Mouse (Mus musculus) G1E (cell line): Measurements from ENCODE around the gene Naa80.

Experiments
- CTCF ChIP-seq: IDR thresholded peaks from 2 replicates; pipeline ENCODE4 v1.5.1; 2012; ENCODE audit warnings: low read depth, low read length, inconsistent platforms, mixed read lengths
- GATA1 ChIP-seq: IDR thresholded peaks from 2 replicates; pipeline ENCODE4 v1.6.1; 2012; ENCODE audit warnings: borderline replicate concordance, low read length, inconsistent platforms, mixed read lengths
- GATA2 ChIP-seq: IDR thresholded peaks from 2 replicates; pipeline ENCODE4 v1.6.1; 2012; ENCODE audit warnings: low read depth, low read length, inconsistent platforms, borderline replicate concordance
- POLR2AphosphoS5 ChIP-seq: IDR thresholded peaks from 2 replicates; pipeline ENCODE4 v1.6.1; 2012; ENCODE audit warnings: low read depth, low read length, inconsistent platforms; ENCODE audit not compliant: insufficient replicate concordance
- TAL1 ChIP-seq: conservative IDR thresholded peaks from 2 replicates; pipeline ENCODE4 v1.6.1; 2012; ENCODE audit warnings: low read depth, low read length, inconsistent platforms, mixed read lengths

DNA sequence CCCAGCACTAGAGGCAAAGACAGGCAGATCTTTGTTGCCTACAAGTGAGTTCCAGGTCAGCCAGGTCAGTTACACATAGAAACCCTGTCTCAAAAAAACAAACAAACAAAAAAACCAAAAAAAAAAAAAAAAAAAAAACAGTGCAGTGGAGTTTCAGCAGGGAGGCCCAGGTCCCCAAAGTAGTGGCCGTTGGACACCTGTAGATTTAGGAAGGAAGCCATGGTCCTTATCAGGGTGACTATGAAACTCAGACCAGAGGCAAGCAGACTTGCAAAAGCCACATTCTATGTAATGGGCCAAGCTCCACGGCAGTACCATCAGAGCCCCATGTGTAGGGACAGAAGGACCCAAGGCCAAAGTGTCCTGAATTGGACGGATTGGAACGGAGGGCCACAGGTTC is 2.9 kb downstream of the Naa80 start:
- no peak for TF ChIP-seq CTCF
- TF ChIP-seq GATA1, result no peak
- TF ChIP-seq POLR2AphosphoS5, result no peak
- no peak for TF ChIP-seq GATA2
- TF ChIP-seq TAL1, result no peak
